Mouse (Mus musculus) lung, embryonic 15.5 days (tissue): ENCODE results near the gene Olfr340. TPM values are rescaled to one million over a fixed set of nuclear protein-coding genes. Genes with fewer than 3 reads are reported as not detected.
A peak's percentile ranks its signal among the peaks of the same experiment; 100 is the strongest.
"Not testable (repeated sequence)": the region's sequence is repeated elsewhere in the genome, so short reads cannot be mapped to it uniquely, and the experiment has no call there.

Experiments used
- ATAC-seq: fragments of 200-750 bp; cut with Nextera tagmentation; 2 replicates; pipeline ENCODE4 v1.8.0; 2017; ENCODE audit warnings: moderate number of reproducible peaks, borderline replicate concordance; ENCODE audit not compliant: low FRiP score, low TSS enrichment; ENCODE audit errors: extremely low read depth
- H3K27ac ChIP-seq: fragments of 300-500 bp; sonication (generic); 2 replicates; pipeline ENCODE4 v1.5.1; 2015; ENCODE audit warnings: moderate library complexity, mild to moderate bottlenecking, inconsistent platforms
- H3K27me3 ChIP-seq: fragments of 300-500 bp; sonication (generic); 2 replicates; pipeline ENCODE4 v1.6.1; 2015; ENCODE audit warnings: inconsistent platforms
- H3K36me3 ChIP-seq: fragments of 300-500 bp; sonication (generic); 2 replicates; pipeline ENCODE4 v1.6.1; 2015; ENCODE audit warnings: inconsistent platforms
- H3K4me1 ChIP-seq: fragments of 300-500 bp; sonication (generic); 2 replicates; pipeline ENCODE4 v1.6.1; 2015; ENCODE audit warnings: inconsistent platforms
- H3K4me2 ChIP-seq: fragments of 300-500 bp; sonication (generic); 2 replicates; pipeline ENCODE4 v1.6.1; 2015; ENCODE audit warnings: inconsistent platforms, mild to moderate bottlenecking, moderate library complexity
- H3K4me3 ChIP-seq: fragments of 300-500 bp; sonication (generic); 2 replicates; pipeline ENCODE4 v1.5.1; 2015; ENCODE audit warnings: mild to moderate bottlenecking, inconsistent platforms
- H3K9ac ChIP-seq: fragments of 300-500 bp; sonication (generic); 2 replicates; pipeline ENCODE4 v1.6.1; 2015; ENCODE audit warnings: inconsistent platforms
- H3K9me3 ChIP-seq: fragments of 300-500 bp; sonication (generic); 2 replicates; pipeline ENCODE4 v1.6.1; 2016; ENCODE audit warnings: inconsistent platforms
- WGBS: fragments of 180-500 bp; shearing (Covaris S2); methylation state at CpG from one replicate; pipeline ENCODE4 v1.1.7; 2015; 5-methylcytosine and 5-hydroxymethylcytosine counted together
- polyA plus RNA-seq: library from polyadenylated mRNA; unstranded; fragments of >200 nt; fragmentation: Nextera tagmentation; extraction: Ambion mirVana; gene quantifications from 2 replicates; pipeline ENCODE4 v1.2.1, GENCODE M21; 2015

Gene Olfr340
- polyA plus RNA-seq: not detected in 2 replicates

DNA sequence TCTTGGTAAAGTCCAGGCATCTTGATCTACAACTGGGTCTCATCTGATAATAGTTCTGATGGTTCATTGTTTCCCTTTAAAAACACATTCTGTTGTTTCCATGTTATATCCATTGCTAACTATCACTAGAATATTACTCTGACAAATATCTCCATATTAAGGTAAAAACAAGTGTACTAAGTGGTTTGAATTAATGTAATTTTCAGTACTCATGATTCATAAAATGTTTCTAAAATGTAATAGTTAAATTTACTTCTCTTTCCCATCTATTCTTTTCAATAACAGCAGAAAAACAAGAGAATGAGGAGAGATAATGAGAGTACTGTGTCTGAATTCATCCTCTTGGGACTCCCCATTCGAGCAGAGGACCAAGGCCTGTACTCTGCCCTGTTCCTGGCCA, at the start of gene Olfr340:
TSS of gene Olfr340 (plus strand) at position 301 of the 400 bp plus-strand sequence.
- Histone ChIP-seq H3K9ac (no peak within 1 kb of the TSS), H3K4me3 (no peak within 1 kb of the TSS), H3K4me2 (no peak within 1 kb of the TSS), H3K36me3 (no peaks in the 10 kb centered on the region), H3K9me3 (no peaks in the 10 kb centered on the region), H3K4me1 (no peaks in the 10 kb centered on the region), H3K27me3 (no peaks in the 10 kb centered on the region), H3K27ac (no peak within 1 kb of the TSS)
- ATAC-seq: no peak
- 35% methylated on average over 1 of the region's 1 CpGs for WGBS

DNA sequence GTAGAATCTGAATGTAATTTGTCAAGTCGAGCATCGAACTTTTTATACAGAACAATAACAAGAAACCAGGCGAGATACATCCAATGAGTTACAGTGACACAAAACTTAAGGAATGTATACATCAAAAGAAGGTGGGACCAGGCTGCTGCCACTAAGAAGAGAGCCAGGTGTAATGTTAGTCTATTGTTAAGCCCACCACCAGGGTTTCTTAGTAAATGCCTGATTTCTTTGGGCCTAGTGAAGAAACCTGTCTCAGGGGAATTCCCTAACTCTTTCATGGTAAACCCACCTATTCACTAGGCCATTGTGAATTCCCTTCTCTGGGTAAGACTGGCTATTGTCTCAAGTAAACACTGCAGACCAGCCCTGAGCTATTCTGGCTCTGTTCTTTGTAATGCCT, 37.2 kb upstream of the Olfr340 start:
- not testable (repeated sequence) for H3K4me2 ChIP-seq, H3K36me3 ChIP-seq, H3K4me3 ChIP-seq, H3K27ac ChIP-seq, H3K27me3 ChIP-seq, H3K9ac ChIP-seq, H3K9me3 ChIP-seq, H3K4me1 ChIP-seq, ATAC-seq
- 75% methylated on average over 3 of the region's 3 CpGs for WGBS

DNA sequence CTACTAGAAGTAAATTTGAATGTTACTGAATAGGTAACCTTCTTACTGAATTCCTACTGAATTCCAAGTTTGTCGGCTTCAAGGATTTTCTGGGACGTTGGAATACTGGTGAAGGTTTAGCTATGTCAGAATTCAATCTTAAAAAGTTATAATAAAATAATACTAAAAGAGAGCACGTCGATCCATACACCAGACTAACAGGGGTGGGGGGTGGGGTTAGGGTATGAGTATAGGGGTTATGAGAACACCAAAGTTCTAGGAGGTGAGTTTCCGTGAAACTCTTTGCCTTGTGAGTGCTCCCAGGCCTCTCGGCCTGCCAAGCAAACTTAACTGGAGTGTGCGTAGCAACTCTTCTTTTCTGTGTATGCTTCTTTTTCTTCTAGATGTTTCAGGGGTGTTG, 36.8 kb upstream of the Olfr340 start:
- not testable (repeated sequence) for ATAC-seq, H3K27ac ChIP-seq, H3K9ac ChIP-seq, H3K4me3 ChIP-seq, H3K4me2 ChIP-seq, H3K27me3 ChIP-seq, H3K4me1 ChIP-seq, H3K9me3 ChIP-seq, H3K36me3 ChIP-seq
- WGBS: 90% methylated on average over 7 of the region's 7 CpGs

DNA sequence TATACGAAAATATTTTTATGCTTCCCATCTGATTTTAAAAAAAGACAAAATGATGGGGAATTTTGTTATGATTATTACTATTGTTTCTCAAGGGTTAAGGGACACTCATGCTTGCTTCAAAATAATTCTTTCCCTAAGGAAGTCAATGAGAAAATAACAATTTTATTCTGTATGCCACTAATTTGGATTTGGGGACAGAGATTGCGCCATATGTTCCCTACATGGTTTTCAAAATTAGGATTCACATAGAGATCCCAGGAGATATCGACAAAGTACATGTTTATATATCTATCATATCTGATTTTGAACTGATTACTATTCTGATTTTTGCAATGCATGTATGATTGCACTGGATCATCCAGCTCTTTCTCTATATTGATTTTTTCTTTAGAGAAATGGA, 33.7 kb upstream of the Olfr340 start, which contains the start of gene Olfr339:
TSS of gene Olfr339 (plus strand) at position 301 of the 400 bp plus-strand sequence.
- Histone ChIP-seq H3K27ac (no peak within 1 kb of the TSS), H3K4me3 (no peak within 1 kb of the TSS), H3K27me3 (no peaks in the 10 kb centered on the region), H3K4me1 (no peaks in the 10 kb centered on the region), H3K4me2 (no peak within 1 kb of the TSS), H3K9me3 (no peaks in the 10 kb centered on the region), H3K9ac (no peak within 1 kb of the TSS), H3K36me3 (no peaks in the 10 kb centered on the region)
- WGBS: 77% methylated on average over 3 of the region's 3 CpGs
- no peak for ATAC-seq

DNA sequence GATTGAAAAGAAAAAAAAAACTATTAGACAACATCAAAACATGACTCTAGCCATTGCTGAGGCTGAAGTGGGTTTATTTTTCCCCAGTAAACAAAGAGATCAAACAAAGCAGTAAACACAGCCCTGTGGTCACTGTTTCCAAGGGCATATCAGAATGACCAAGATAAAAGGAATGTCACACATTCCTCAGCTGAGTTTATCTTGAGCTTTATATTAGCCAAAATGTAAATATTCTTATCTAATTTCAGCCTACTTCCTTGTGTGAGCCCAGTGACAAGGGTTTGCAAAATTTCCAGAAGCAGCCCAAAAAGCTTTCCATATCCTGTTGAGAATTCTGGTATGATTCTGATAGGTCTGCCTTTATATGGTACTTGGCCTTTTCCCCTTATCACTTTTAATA, 21.2 kb downstream of the Olfr340 start:
- Histone ChIP-seq H3K4me3 (no peak overlapping the region), H3K27ac (no peak overlapping the region), H3K36me3 (no peaks in the 10 kb centered on the region), H3K4me1 (no peaks in the 10 kb centered on the region), H3K27me3 (no peaks in the 10 kb centered on the region), H3K4me2 (no peak overlapping the region), H3K9ac (no peak overlapping the region), H3K9me3 (no peaks in the 10 kb centered on the region)
- peak; percentile 69; the same call in 1 of the 2 replicates for ATAC-seq

DNA sequence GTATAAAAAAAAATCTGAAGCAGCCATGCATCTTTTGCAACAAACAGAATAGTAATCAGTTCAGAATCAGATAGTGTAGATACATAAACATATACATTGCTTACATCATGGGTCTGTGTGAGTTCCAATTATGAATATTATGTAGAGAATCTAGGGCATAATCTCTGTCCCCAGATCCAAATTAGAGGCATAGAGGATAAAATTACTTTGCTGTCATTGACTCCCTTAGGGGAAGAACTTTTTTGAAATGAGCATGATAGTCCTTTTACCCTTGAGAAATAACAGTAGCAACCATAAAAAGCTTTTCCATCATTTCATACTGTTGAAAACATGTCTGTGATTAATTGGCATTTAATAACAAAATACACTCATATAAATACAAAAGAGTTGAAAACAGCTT, 30.0 kb downstream of the Olfr340 start, which contains the start of gene Olfr341:
TSS of gene Olfr341 (minus strand) at position 101 of the 400 bp plus-strand sequence.
- no peak within 1 kb of the TSS for H3K9ac ChIP-seq
- no peak for ATAC-seq
- no peak within 1 kb of the TSS for H3K4me2 ChIP-seq
- no peaks in the 10 kb centered on the region for H3K4me1 ChIP-seq
- H3K36me3 ChIP-seq: no peaks in the 10 kb centered on the region
- no peak within 1 kb of the TSS for H3K27ac ChIP-seq
- no peaks in the 10 kb centered on the region for H3K9me3 ChIP-seq
- no peaks in the 10 kb centered on the region for H3K27me3 ChIP-seq
- H3K4me3 ChIP-seq: no peak within 1 kb of the TSS

Other genes with a start within 250 kb of the Olfr340 start
- 48.9 and 54.9 TPM in 2 replicates for gene Ptgs1, start 222.2 kb upstream of the Olfr340 start, polyA plus RNA-seq
- gene Olfr338, start 79.1 kb upstream of the Olfr340 start, polyA plus RNA-seq: not detected in 2 replicates
- not detected in 2 replicates for gene Olfr339, start 33.6 kb upstream of the Olfr340 start, polyA plus RNA-seq
- gene Olfr341, start 29.9 kb downstream of the Olfr340 start, polyA plus RNA-seq: not detected in 2 replicates
- not detected in 2 replicates for gene Olfr342, start 72.4 kb downstream of the Olfr340 start, polyA plus RNA-seq
- not detected in 2 replicates for gene Olfr344, start 114.1 kb downstream of the Olfr340 start, polyA plus RNA-seq
- not detected in 2 replicates for gene Olfr345, start 187.5 kb downstream of the Olfr340 start, polyA plus RNA-seq
- not detected in 2 replicates for gene Olfr346, start 233.2 kb downstream of the Olfr340 start, polyA plus RNA-seq